Mouse (Mus musculus) embryonic facial prominence, embryonic 13.5 days (tissue): ENCODE results near the gene Ndufa4l2. TPM values are rescaled to one million over a fixed set of nuclear protein-coding genes. Genes with fewer than 3 reads are reported as not detected.

Source experiments
- ATAC-seq: fragments of 200-750 bp; cut with Nextera tagmentation; 2 replicates; pipeline ENCODE4 v1.8.0; 2017; ENCODE audit warnings: low read depth; ENCODE audit not compliant: insufficient number of reproducible peaks, insufficient read depth, low FRiP score, low TSS enrichment
- H3K27ac ChIP-seq: fragments of 300-500 bp; sonication (generic); 2 replicates; pipeline ENCODE4 v1.5.1; 2015; ENCODE audit warnings: moderate library complexity, mild to moderate bottlenecking, inconsistent platforms
- H3K27me3 ChIP-seq: fragments of 300-500 bp; sonication (generic); 2 replicates; pipeline ENCODE4 v1.6.1; 2015; ENCODE audit warnings: mild to moderate bottlenecking, inconsistent platforms
- H3K36me3 ChIP-seq: fragments of 300-500 bp; sonication (generic); 2 replicates; pipeline ENCODE4 v1.6.1; 2015; ENCODE audit warnings: mild to moderate bottlenecking, inconsistent platforms
- H3K4me1 ChIP-seq: fragments of 300-500 bp; sonication (generic); 2 replicates; pipeline ENCODE4 v1.6.1; 2015; ENCODE audit warnings: inconsistent platforms
- H3K4me2 ChIP-seq: fragments of 300-500 bp; sonication (generic); 2 replicates; pipeline ENCODE4 v1.6.1; 2015; ENCODE audit warnings: moderate library complexity, mild to moderate bottlenecking, inconsistent platforms
- H3K4me3 ChIP-seq: fragments of 300-500 bp; sonication (generic); 2 replicates; pipeline ENCODE4 v1.5.1; 2015; ENCODE audit warnings: mild to moderate bottlenecking, inconsistent platforms
- H3K9ac ChIP-seq: fragments of 300-500 bp; sonication (generic); 2 replicates; pipeline ENCODE4 v1.6.1; 2015; ENCODE audit warnings: mild to moderate bottlenecking, inconsistent platforms
- H3K9me3 ChIP-seq: fragments of 300-500 bp; sonication (generic); 2 replicates; pipeline ENCODE4 v1.6.1; 2016; ENCODE audit warnings: inconsistent platforms
- WGBS: fragments of 180-500 bp; shearing (Covaris S2); methylation state at CpG from one replicate; pipeline ENCODE4 v1.1.7; 2015; ENCODE audit warnings: mixed read lengths; 5-methylcytosine and 5-hydroxymethylcytosine counted together
- polyA plus RNA-seq: library from polyadenylated mRNA; unstranded; fragments of >200 nt; fragmentation: Nextera tagmentation; extraction: Ambion mirVana; gene quantifications from 2 replicates; pipeline ENCODE4 v1.2.1, GENCODE M21; 2015

Ndufa4l2 gene
- polyA plus RNA-seq, 1 experiment from 2014 or later = 32.7 TPM

GRCm38 (mm10) chr10:127519903-127520713 lies 5.3 kb downstream of the Ndufa4l2 start:
- no peak for ATAC-seq
- H3K4me1 ChIP-seq = peaks cover 49% of the 10 kb centered on the region

GRCm38 (mm10) chr10:127520714-127521357 lies 6.1 kb downstream of the Ndufa4l2 start:
- WGBS = 81% methylated on average over 20 of the region's 20 CpGs
- peaks cover 37% of the 10 kb centered on the region for H3K36me3 ChIP-seq
- H3K4me2 ChIP-seq = peak overlapping the region; percentile 69
- no peaks in the 10 kb centered on the region for H3K9me3 ChIP-seq
- no peak overlapping the region for H3K27ac ChIP-seq
- H3K4me1 ChIP-seq = peaks cover 49% of the 10 kb centered on the region
- no peak for ATAC-seq
- H3K27me3 ChIP-seq = peaks cover 62% of the 10 kb centered on the region
- peak overlapping the region; percentile 53 for H3K4me3 ChIP-seq
- peak overlapping the region; percentile 67 for H3K9ac ChIP-seq

More at GRCm38 (mm10) chr10:127519903-127520713, 5.3 kb downstream of the Ndufa4l2 start:
- Histone ChIP-seq H3K27ac (no peak overlapping the region), H3K4me2 (no peak overlapping the region), H3K9me3 (no peaks in the 10 kb centered on the region), H3K9ac (no peak overlapping the region), H3K27me3 (peaks cover 62% of the 10 kb centered on the region), H3K36me3 (peaks cover 37% of the 10 kb centered on the region), H3K4me3 (no peak overlapping the region)
- 93% methylated on average over 37 of the region's 37 CpGs for WGBS

GRCm38 (mm10) chr10:127521611-127522080 lies 6.9 kb downstream of the Ndufa4l2 start:
- Histone ChIP-seq H3K9me3 (no peaks in the 10 kb centered on the region), H3K36me3 (peaks cover 37% of the 10 kb centered on the region), H3K4me3 (peak overlapping the region; percentile 53), H3K4me1 (peaks cover 50% of the 10 kb centered on the region), H3K9ac (peak overlapping the region; percentile 67), H3K27ac (no peak overlapping the region), H3K27me3 (peaks cover 62% of the 10 kb centered on the region), H3K4me2 (peak overlapping the region; percentile 69)
- 10% methylated on average over 12 of the region's 12 CpGs for WGBS
- no peak for ATAC-seq

GRCm38 (mm10) chr10:127522088-127522581 lies 7.4 kb downstream of the Ndufa4l2 start, which contains the start of gene Shmt2:
Gene Shmt2 (minus strand): TSS chr10:127522444.
- peak; percentile 53; the same call in 1 of the 2 replicates for ATAC-seq
- peaks cover 62% of the 10 kb centered on the region for H3K27me3 ChIP-seq
- peak within 1 kb of the TSS; percentile 53 for H3K4me3 ChIP-seq
- H3K9me3 ChIP-seq = no peaks in the 10 kb centered on the region
- H3K9ac ChIP-seq = peak within 1 kb of the TSS; percentile 67
- under 1% methylated on average over 21 of the region's 21 CpGs for WGBS
- H3K27ac ChIP-seq = no peak within 1 kb of the TSS
- H3K4me2 ChIP-seq = peak within 1 kb of the TSS; percentile 69
- H3K36me3 ChIP-seq = peaks cover 37% of the 10 kb centered on the region
- H3K4me1 ChIP-seq = peaks cover 48% of the 10 kb centered on the region

GRCm38 (mm10) chr10:127524646-127525255 lies 10.0 kb downstream of the Ndufa4l2 start:
- WGBS = 1% methylated on average over 22 of the region's 23 CpGs
- Histone ChIP-seq H3K4me2 (peak overlapping the region; percentile 34), H3K9ac (0 out of 2 replicates have a peak overlapping the region, but pooled peaks have one; percentile 36), H3K4me1 (peaks cover 51% of the 10 kb centered on the region), H3K36me3 (peaks cover 11% of the 10 kb centered on the region), H3K4me3 (no peak overlapping the region), H3K27ac (no peak overlapping the region), H3K27me3 (peaks cover 72% of the 10 kb centered on the region), H3K9me3 (no peaks in the 10 kb centered on the region)
- ATAC-seq = no peak

- under 1% methylated on average over 26 of the region's 26 CpGs for WGBS
- H3K9ac ChIP-seq = peak overlapping the region; percentile 54; the same call in 1 of the 2 replicates
- H3K9me3 ChIP-seq = no peaks in the 10 kb centered on the region
- no peak overlapping the region for H3K27ac ChIP-seq
- no peak for ATAC-seq
- peaks cover 50% of the 10 kb centered on the region for H3K4me1 ChIP-seq
- peak overlapping the region; percentile 33 for H3K4me3 ChIP-seq
- H3K36me3 ChIP-seq = no peaks in the 10 kb centered on the region
- H3K27me3 ChIP-seq = peaks cover 80% of the 10 kb centered on the region
- peak overlapping the region; percentile 53 for H3K4me2 ChIP-seq
Observed at GRCm38 (mm10) chr10:127526048-127526447, 11.3 kb downstream of the Ndufa4l2 start.

- H3K4me3 ChIP-seq = peak overlapping the region; percentile 33
Observed at GRCm38 (mm10) chr10:127526681-127527080, 11.9 kb downstream of the Ndufa4l2 start.

GRCm38 (mm10) chr10:127527481-127527880 lies 12.7 kb downstream of the Ndufa4l2 start:
- Histone ChIP-seq H3K4me2 (no peak overlapping the region), H3K36me3 (no peaks in the 10 kb centered on the region), H3K4me3 (no peak overlapping the region; the same call in 1 of the 2 replicates), H3K27me3 (peaks cover 94% of the 10 kb centered on the region), H3K27ac (no peak overlapping the region), H3K9me3 (no peaks in the 10 kb centered on the region), H3K4me1 (peaks cover 48% of the 10 kb centered on the region), H3K9ac (no peak overlapping the region)
- ATAC-seq = no peak
- WGBS = 3% methylated on average over 17 of the region's 17 CpGs

More at GRCm38 (mm10) chr10:127526681-127527080, 11.9 kb downstream of the Ndufa4l2 start:
- WGBS = under 1% methylated on average over 26 of the region's 26 CpGs
- H3K9ac ChIP-seq = peak overlapping the region; percentile 54
- peak overlapping the region; percentile 53 for H3K4me2 ChIP-seq
- H3K27me3 ChIP-seq = peaks cover 86% of the 10 kb centered on the region
- no peaks in the 10 kb centered on the region for H3K9me3 ChIP-seq
- ATAC-seq = 0 out of 2 replicates have a peak, but pooled peaks have one; percentile 10
- peaks cover 48% of the 10 kb centered on the region for H3K4me1 ChIP-seq
- no peaks in the 10 kb centered on the region for H3K36me3 ChIP-seq
- no peak overlapping the region for H3K27ac ChIP-seq

GRCm38 (mm10) chr10:127530945-127531344 lies 16.2 kb downstream of the Ndufa4l2 start:
- H3K36me3 ChIP-seq = no peaks in the 10 kb centered on the region
- H3K4me1 ChIP-seq = peaks cover 53% of the 10 kb centered on the region
- H3K27me3 ChIP-seq = peaks cover 100% of the 10 kb centered on the region
- peak overlapping the region; percentile 48 for H3K4me2 ChIP-seq
- no peak for ATAC-seq
- no peaks in the 10 kb centered on the region for H3K9me3 ChIP-seq
- WGBS = under 1% methylated on average over 18 of the region's 25 CpGs
- H3K4me3 ChIP-seq = peak overlapping the region; percentile 24
- 0 out of 2 replicates have a peak overlapping the region, but pooled peaks have one; percentile 32 for H3K9ac ChIP-seq
- H3K27ac ChIP-seq = no peak overlapping the region

GRCm38 (mm10) chr10:127531548-127531947 lies 16.8 kb downstream of the Ndufa4l2 start:
- WGBS = under 1% methylated on average over 4 of the region's 4 CpGs
- Histone ChIP-seq H3K27ac (no peak overlapping the region), H3K27me3 (peaks cover 100% of the 10 kb centered on the region), H3K4me2 (peak overlapping the region; percentile 48; the same call in 1 of the 2 replicates), H3K4me3 (peak overlapping the region; percentile 24; the same call in 1 of the 2 replicates), H3K4me1 (peaks cover 47% of the 10 kb centered on the region), H3K9me3 (no peaks in the 10 kb centered on the region), H3K9ac (no peak overlapping the region), H3K36me3 (no peaks in the 10 kb centered on the region)
- ATAC-seq = no peak
